ENCODE assay signal across 23 mouse cellular contexts in genomic region chr1:16809370-16810150, GRCm38 (mm10).
DNase-seq lines count a peak whose midpoint lies in the region; ATAC-seq and TF ChIP-seq lines count a peak whose summit lies in the region.
"Had no signal": no experiment of that assay in that cellular context is flagged by ENCODE, and none has a peak within 500 bp of the region (broad histone marks: within the 10 kb centered on the region; RNA-seq: fewer than 3 reads in every experiment).

No protein-coding gene starts in this region.

- no peaks in the 10 kb centered on the region for H3K27me3 ChIP-seq in forebrain, embryonic 15.5 days
- no peaks in the 10 kb centered on the region for H3K27me3 ChIP-seq in forebrain, embryonic 12.5 days
- no peaks in the 10 kb centered on the region for H3K27me3 ChIP-seq in forebrain, postnatal 0 days (ENCODE audit: insufficient read depth, low read length)
- H3K27me3 ChIP-seq: hindbrain, embryonic 12.5 days; midbrain, embryonic 12.5 days; neural tube, embryonic 15.5 days had no signal

- H3K27ac ChIP-seq in forebrain, embryonic 15.5 days (replicated peaks), result no peak overlapping the region
- H3K27ac ChIP-seq in forebrain, embryonic 12.5 days, result no peak overlapping the region
- no peak overlapping the region for H3K27ac ChIP-seq in forebrain, postnatal 0 days (ENCODE audit: low read depth, low read length)
- H3K27ac ChIP-seq: heart, embryonic 10.5 days; hindbrain, embryonic 12.5 days; limb, embryonic 10.5 days; macrophage; midbrain, embryonic 12.5 days; neural tube, embryonic 15.5 days had no signal

- 0 out of 2 replicates have a peak, but pooled peaks have one; percentile 53 for ATAC-seq in forebrain, embryonic 15.5 days (replicated peaks)
- ATAC-seq in forebrain, embryonic 12.5 days (ENCODE audit: low FRiP score), result no peak
- ATAC-seq in forebrain, postnatal 0 days, result peak; percentile 65
- ATAC-seq: inflammation-experienced regulatory T-cells, adult 6 months had no signal

- no peak overlapping the region for H3K4me2 ChIP-seq in forebrain, embryonic 15.5 days (replicated peaks)
- H3K4me2 ChIP-seq in forebrain, embryonic 12.5 days, result no peak overlapping the region
- no peak overlapping the region for H3K4me2 ChIP-seq in forebrain, postnatal 0 days (ENCODE audit: low read depth)
- H3K4me2 ChIP-seq: hindbrain, embryonic 12.5 days; liver, embryonic 11.5 days; lung, embryonic 14.5 days; midbrain, embryonic 12.5 days; neural tube, embryonic 15.5 days had no signal

- H3K4me3 ChIP-seq in forebrain, embryonic 15.5 days, result no peak overlapping the region
- H3K4me3 ChIP-seq in forebrain, embryonic 12.5 days (replicated peaks), result no peak overlapping the region
- no peak overlapping the region for H3K4me3 ChIP-seq in forebrain, postnatal 0 days (ENCODE audit: low read depth, low read length)
- H3K4me3 ChIP-seq: heart, embryonic 10.5 days; hindbrain, embryonic 12.5 days; limb, embryonic 10.5 days; midbrain, embryonic 12.5 days; neural tube, embryonic 15.5 days had no signal

- no peak for TF ChIP-seq CTCF in forebrain, postnatal 0 days (IDR thresholded peaks at IDR 0.05; ENCODE audit: low read depth)

- 88% methylated on average over 10 of the region's 10 CpGs for WGBS in forebrain, embryonic 15.5 days
- WGBS in forebrain, embryonic 12.5 days, result 93% methylated on average over 10 of the region's 10 CpGs
- 83% methylated on average over 10 of the region's 10 CpGs for WGBS in forebrain, postnatal 0 days

- peak; percentile 10 for DNase-seq in right cerebral cortex, postnatal 14 days
- no peak for DNase-seq in right cerebral cortex, postnatal 4 days
- peak; percentile 19 for DNase-seq in forebrain, postnatal 0 days
- no peak for DNase-seq in spleen, postnatal 36 days (ENCODE audit: low spot score in 2 of 2)
- DNase-seq in spleen, adult 12 weeks (ENCODE audit: low spot score), result no peak
- DNase-seq: adrenal gland, adult 2 months; cerebellum, adult 11 months; gastrocnemius, postnatal 10 days; heart, postnatal 10 days; kidney, adult 9 months; kidney, postnatal 4 days; lung, embryonic 14.5 days; thymus, postnatal 36 days had no signal

- H3K4me1 ChIP-seq in forebrain, embryonic 15.5 days, result no peaks in the 10 kb centered on the region
- no peaks in the 10 kb centered on the region for H3K4me1 ChIP-seq in forebrain, embryonic 12.5 days
- no peaks in the 10 kb centered on the region for H3K4me1 ChIP-seq in forebrain, postnatal 0 days (ENCODE audit: insufficient read depth)
- H3K4me1 ChIP-seq: heart, embryonic 10.5 days; hindbrain, embryonic 12.5 days; limb, embryonic 10.5 days; midbrain, embryonic 12.5 days; neural tube, embryonic 15.5 days had no signal

- H3K36me3 ChIP-seq in forebrain, embryonic 15.5 days, result no peaks in the 10 kb centered on the region
- H3K36me3 ChIP-seq in forebrain, embryonic 12.5 days (replicated peaks), result no peaks in the 10 kb centered on the region
- no peaks in the 10 kb centered on the region for H3K36me3 ChIP-seq in forebrain, postnatal 0 days (ENCODE audit: insufficient read depth)
- H3K36me3 ChIP-seq: heart, embryonic 10.5 days; hindbrain, embryonic 12.5 days; limb, embryonic 10.5 days; midbrain, embryonic 12.5 days; neural tube, embryonic 15.5 days had no signal

- H3K9me3 ChIP-seq in forebrain, embryonic 15.5 days, result no peaks in the 10 kb centered on the region
- no peaks in the 10 kb centered on the region for H3K9me3 ChIP-seq in forebrain, embryonic 12.5 days
- no peaks in the 10 kb centered on the region for H3K9me3 ChIP-seq in forebrain, postnatal 0 days (ENCODE audit: low read length)
- H3K9me3 ChIP-seq: heart, embryonic 10.5 days; hindbrain, embryonic 12.5 days; limb, embryonic 10.5 days; midbrain, embryonic 12.5 days; neural tube, embryonic 15.5 days had no signal

- no peak overlapping the region for H3K9ac ChIP-seq in forebrain, embryonic 15.5 days (replicated peaks)
- H3K9ac ChIP-seq in forebrain, embryonic 12.5 days, result no peak overlapping the region
- no peak overlapping the region for H3K9ac ChIP-seq in forebrain, postnatal 0 days
- H3K9ac ChIP-seq: hindbrain, embryonic 12.5 days; lung, embryonic 14.5 days; midbrain, embryonic 12.5 days; neural tube, embryonic 15.5 days had no signal

Comparison
In these comparisons a context has a peak if more than half of its experiments do, and no peak if none do; other contexts are left out.
1. DNase-seq: peak in right cerebral cortex, postnatal 14 days (single experiment) and forebrain, postnatal 0 days (single experiment); none in right cerebral cortex, postnatal 4 days (single experiment), spleen, postnatal 36 days (0 of 2) and spleen, adult 12 weeks (single experiment).